Mouse (Mus musculus) fibroblast of lung, adult 2 months (primary cell): Measurements from ENCODE around the gene Elf2.
"Not testable (repeated sequence)": the region's sequence is repeated elsewhere in the genome, so short reads cannot be mapped to it uniquely, and the experiment has no call there.

Experiments used
- DNase-seq: peaks from one replicate; pipeline ENCODE4 v3.0.0-alpha.2; 2011; ENCODE audit warnings: low read depth

The Elf2 gene

DNA sequence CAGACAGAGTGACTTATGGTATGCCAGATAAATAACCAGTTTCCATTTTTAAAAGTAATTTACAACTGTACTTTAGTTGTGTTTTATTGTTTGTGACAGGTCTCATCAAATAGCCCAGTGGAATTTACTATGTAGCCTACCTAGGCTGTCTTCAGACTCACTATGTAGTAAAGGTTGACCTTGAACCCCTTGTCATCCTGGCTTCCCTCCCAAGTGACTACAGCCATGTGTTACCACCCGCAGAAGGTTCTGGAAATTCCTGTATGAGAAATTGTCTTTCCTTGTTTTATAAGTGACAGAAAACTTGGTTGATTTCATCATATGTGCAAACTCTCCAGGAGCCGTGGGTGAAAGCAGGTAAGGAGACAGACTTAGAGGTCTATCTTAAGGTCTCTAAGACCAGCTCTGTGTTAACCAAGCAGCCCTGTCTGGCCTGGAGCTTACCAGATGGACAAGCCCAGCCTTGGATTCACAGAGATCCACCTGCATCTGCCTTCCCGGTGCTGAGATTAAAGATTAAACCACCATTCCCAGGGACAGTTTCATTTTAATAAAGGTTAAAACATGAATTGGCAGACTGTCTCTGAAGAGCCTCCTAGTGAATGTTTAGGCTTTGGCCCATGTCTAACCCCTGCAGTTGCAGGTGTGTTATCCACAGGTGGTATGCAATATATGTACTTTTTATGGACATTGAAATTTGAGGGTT is 108.1 kb downstream of the Elf2 start:
- DNase-seq: no peak

DNA sequence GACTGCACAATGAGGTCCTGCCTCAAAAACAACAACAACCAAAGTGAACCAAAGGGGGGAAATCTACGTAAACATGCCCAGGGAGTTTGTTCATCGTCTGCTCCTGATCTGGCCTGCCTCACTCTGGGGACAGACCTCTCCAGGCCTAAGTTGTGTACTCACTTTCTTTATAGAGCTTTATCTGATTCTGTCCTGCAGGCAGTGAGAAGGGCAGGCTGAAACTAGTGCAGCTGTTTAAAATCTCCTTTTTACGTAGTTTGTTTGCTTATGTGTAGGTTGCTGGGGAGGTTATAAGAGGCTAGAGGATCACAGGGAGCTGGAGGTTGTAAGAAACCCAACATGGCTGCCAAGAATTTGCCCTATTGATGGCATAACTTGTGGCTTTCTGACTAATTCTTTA is 109.0 kb downstream of the Elf2 start:
- no peak for DNase-seq

DNA sequence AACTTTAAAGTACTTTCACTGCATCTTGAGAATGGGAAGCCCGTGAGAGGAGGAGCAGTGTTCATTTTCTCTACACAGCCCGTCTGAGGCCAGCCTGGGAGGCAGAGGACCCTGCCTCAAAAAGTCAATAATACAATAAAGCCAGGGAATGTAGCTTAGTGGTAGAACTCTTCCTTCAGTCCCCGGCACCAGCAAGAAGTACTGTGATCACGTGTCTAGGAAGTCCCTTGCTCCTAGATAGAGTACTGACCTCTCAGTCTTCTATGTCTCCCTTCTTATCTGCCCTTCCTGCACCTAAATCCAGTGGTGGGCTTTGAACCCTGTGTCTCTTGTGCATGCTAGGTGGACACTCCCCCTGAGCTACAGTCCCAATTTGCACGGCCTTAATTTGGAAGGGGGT is 109.6 kb downstream of the Elf2 start:
- no peak for DNase-seq

DNA sequence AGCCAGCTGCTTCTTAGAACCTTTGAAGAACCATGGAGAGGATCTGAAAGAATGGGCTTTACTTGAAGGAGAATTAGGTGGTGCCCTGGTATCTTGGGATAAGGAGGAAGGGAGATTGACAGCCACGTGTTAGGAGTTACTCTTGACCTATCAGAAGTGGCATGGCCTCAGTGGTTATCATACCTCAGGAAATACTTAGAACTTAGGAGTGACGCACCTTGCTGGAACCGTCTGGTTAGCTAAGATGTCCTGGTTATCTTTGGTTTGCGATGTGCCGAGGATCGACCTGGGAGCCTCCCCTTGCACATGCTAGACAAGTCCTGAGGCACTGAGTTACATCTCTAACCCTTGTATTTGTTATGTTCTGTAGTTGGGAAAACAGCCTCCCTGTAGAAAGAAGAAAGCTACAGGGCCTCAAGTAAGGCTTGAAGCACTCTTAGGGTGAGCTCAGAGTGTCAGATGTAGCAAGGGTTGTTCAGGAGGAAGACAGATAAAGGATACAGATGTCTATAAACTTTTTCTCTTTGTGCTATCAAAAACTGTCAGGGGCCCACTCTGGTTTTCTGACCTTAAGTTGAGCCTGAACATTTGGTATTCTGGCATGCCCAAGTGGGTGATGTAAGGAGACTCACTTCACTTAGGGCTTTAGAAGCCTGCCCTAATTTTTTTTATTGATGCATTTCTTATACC is 110.2 kb downstream of the Elf2 start:
- DNase-seq: no peak

DNA sequence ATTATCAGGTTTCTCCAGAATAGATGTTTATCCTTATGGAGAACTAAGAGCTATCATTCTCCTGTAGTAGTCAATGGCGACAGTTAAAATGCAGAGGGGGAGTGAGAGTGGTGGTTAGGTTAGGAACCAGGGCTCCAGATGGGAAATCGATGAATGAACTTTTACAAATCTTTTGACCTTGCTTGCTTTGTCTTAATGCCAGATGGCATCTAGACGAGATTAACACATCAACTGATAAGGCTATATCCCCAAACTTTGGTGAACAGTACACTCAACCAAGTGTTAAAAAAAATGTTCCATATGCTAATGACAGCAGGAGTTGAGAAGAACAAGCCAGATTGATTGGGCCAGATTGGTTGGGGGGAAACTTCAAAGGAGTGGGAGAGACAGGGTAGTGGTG is 111.2 kb downstream of the Elf2 start:
- no peak for DNase-seq

DNA sequence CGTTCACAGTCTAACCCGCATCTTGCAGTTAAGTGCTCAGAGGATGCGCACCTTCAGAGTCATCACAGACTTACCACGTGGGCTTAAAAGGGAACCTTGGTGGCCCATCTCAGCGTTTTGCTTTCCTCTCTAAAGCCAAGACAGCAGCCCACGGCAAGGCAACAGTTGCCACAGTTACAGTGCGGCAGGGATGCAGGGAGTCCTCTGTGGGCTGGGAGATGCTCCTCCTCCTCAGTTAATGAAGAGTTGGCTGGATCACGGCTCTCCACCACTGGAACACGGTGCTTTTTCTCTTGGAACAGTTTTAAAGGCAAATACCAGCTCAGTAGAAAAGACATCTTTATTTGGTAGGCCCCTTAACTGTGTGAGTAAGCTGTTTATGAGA is 111.7 kb downstream of the Elf2 start:
- DNase-seq: no peak

DNA sequence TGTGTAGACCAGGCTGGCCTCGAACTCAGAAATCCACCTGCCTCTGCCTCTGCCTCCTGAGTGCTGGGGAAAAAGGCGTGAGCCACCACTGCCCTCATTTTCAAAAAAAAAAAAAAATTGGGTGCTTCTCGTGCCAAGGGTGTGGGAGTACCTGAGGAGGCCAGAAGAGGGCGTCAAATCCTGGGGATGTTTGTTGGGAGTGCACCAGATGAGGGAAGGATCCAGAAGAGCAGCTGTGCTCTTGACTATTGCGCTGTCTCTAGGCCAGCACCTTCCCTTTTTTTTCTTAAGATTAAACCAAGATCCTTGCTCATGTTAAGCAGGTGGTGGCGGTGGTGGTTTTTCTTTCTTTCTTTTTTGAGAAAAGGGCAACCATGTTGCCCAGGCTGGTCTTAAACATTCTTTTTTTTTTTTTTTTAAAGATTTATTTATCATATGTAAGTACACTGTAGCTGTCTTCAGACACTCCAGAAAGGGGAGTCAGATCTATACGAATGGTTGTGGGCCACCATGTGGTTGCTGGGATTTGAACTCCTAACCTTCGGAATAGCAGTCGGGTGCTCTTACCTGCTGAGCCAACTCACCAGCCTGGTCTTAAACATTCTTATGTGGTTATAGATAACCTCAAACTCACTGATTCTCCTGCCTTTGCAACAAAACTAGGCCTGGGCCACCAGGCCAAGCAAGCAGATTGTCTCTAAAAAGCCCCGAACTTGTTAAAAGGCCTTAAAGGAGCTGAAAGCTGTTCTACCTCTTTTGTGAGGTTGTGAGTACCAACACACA is 112.2 kb downstream of the Elf2 start:
- DNase-seq: no peak

DNA sequence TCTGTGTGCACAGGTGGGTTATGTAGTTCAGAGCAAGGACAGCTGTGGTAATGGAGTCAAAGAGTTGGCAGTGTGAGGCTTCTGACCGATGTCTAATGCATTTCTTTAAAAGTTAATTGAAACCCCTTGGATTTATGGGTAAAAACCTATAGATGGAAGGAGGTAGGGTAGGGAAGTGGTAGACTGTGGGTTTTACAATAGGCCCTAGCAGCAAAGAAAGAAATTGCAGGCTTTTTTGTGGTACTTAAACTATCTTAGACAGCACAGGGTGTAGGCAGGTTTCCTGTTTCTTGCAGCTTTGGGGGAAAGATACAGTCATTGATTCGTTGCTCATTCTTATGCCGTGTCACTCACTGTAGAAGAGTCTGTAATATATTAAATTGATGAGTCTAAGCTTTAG is 113.9 kb downstream of the Elf2 start:
- DNase-seq: no peak

DNA sequence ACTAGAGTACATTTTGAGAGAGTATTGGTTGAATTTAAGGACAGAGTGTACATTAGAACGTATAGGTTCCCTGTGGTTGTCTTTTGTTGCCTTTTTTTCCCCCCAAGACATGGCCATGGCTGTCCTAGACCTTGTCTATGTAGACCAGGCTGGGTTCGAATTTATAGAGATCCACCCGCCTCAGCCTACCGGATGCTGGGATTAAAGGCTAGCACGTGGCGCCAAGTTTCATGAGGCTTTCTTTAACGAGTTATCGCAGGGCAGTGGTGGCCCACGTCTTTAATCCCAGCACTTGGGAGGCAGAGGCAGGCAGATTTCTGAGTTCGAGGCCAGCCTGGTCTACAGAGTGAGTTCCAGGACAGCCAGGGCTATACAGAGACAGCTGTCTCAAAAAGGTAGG is 114.5 kb downstream of the Elf2 start:
- no peak for DNase-seq

DNA sequence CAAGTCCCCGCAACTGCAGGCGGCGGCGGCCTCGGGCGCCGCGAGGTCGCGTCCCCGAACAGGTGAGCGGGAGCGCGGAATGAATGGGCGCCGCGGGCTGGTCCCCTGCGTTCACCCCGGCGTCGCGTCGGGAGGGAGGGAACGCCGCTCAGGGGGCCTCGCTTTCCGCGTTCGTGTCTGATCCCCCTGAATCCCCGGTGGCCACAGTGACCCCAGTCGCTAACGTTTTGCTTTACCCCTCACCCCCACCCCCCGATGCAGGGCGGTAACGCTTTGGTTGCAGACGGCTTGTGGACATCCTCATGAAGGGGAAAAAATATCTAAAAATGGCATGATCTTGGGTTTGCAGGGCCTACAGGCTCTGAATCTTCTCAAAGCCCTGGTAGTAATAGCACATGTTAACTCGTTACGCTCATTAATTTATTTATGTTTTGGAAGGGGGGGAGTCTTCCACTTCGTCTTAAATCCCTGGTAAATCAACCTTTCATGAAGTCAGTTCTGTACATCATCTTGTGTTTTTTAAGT is 115.2 kb downstream of the Elf2 start:
- no peak for DNase-seq

DNA sequence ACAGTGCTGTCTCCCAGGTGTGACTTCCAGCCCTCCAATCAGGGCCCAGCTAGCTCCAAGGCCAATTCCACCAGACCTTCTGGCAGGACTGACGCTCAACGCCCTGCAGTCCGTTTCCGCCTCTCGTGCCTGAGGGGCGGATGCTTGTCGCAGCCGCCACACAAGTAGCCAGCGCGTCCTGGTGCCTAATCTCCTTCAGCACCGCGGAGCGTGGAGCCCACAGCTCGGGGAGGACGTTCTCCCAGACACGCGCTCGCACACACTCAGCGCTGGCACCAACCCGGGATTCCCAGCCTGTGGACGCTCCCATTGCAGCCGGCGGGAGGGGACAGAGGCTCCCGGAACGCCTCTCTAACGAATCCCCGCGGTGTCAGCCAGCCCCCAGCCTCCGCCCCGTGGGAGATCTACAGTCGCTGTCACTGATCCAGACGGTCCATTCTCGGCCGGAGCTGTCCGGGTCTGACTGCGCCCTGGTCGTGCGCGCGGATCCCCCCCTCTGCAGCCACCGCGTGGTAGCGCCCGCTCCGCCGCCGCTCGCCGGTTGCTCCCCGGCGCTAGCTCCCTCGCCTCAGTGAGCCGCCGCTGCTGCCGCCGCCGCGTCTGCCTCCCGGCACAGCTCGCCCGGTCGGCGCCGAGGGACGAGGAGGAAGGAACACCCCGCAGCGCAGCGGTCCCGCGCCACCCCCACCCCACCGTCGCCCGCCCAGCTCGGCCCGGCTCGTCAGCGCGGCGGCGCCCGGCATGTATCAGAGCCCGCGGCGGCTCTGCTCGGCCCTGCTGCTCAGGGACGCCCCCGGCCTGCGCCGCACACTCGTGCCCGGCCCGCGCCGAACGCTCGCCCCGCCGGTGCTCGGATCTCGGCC is 115.9 kb downstream of the Elf2 start, which contains the start of gene Noct:
TSS of gene Noct (plus strand) at position 85 of the 863 bp plus-strand sequence.
- DNase-seq: peak; percentile 61

DNA sequence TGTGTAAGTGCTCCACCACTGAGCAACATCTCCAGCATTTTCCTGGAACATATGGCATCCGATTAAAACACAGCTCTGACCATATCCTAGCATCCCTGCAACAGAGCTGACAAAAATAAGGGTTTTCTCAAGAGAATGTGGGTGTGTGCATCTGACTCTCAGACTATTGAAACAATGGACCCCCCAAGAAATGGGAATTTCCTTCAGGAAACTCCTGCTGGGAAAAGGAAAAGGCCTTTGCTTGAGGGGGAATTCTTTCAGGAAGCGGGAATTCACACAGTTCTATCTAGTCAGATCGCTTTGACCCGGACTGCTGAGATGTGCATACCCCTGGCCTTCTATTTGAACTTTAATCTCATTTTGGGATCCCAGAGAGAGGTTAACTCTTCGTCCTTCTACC is 116.9 kb downstream of the Elf2 start:
- no peak for DNase-seq

DNA sequence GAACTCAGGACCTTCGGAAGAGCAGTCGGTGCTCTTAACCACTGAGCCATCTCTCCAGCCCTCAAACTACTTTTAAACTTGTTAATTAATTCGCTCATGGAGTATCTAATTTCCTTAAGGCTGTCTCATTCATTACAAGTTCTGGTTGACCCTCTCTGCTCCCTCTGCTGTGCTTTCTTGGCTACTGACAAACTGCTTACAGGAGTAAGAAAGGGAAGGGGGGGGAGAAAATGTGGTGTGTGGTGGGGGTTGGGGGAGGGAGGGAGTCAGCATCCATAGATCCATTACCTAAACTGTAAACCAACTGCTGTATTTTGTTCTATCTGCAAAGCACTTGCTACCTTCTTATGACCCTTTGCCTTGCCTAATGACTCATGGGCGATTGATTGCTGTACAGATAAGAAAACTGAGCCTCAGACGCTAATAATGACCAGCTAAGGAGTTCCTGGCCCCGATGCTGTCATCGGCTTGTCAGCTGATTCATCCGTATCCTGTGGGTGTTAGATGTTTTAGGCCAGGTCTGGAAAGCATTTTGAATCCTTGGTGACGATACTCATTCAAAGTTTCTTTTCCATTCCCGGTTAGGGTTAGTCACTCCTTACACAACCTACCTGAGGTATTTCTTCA is 117.5 kb downstream of the Elf2 start:
- peak; percentile 71 for DNase-seq

DNA sequence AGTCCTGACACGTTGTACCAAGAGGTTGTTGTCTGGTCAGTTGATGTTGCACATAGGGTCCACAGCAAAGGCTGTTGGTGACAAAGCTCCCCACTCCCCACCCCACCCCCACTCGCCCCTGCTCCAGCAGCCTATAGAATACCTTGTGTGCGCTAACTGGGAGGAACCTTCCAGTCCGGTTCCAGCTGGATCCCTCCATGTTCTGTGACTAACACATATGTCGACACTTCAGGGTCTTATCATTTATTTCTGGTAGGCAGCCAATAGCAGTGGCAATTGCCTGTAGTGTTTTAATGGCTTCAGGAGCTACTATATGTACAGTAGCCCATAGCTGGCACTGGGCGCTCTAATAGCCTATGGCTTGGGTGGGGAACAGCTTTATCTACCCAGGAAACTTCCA is 118.2 kb downstream of the Elf2 start:
- DNase-seq: no peak

DNA sequence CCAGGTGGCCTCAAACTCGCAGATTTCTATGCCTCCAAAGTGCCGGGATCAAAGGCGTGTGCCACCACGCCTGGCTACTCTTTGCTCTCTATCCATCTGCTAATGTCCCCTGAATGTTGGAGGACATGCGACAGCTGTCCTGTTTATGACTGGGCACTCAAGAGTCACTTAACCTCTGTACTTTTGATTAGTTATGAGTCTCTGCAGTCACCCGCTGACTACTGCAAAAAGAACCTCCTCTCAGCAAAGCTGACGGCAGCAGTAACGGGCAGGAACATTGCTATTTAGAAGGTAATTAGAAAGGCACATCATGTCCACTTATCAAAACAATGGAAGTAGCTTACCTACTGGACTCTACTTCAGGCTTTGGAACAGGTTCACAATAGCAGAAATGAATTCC is 118.6 kb downstream of the Elf2 start:
- DNase-seq: no peak

DNA sequence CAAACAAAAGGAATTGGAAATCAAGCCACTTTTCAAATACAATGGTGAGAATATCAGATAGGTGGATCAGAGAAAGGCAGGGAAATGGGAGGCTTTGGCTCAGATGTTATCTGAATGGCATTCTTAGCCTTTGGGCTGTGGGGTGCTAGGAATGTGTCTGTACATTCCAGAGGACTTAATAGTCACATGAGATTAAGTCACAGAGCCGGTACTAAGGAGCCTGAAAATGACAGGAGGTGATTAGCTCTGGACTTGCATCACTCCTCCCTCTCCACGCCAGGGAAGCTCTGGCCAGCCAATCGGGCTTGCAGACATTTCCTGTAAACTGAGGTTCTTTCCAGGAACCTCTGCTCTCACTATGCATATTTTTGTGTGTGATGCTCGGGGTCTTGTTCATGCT is 119.6 kb downstream of the Elf2 start:
- DNase-seq: no peak

DNA sequence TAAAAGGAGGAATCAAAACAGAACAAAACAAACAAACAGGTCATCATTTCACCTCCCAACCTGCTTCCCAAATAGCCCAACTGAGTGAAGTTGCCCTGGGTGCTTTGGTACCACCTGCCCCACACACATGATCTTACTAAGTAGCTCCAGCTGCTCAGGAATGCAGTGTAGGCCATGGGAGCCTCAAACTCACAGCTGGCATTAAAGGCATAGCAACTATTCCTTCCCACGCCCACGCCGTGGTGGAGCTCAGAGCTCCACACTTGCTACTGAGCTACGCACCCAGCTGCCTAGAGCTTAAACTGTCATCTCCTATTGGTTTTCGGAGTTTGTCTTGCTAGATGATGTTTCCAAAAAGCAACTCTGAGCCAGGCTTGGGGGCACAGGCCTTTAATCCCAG is 121.2 kb downstream of the Elf2 start:
- DNase-seq: no peak

DNA sequence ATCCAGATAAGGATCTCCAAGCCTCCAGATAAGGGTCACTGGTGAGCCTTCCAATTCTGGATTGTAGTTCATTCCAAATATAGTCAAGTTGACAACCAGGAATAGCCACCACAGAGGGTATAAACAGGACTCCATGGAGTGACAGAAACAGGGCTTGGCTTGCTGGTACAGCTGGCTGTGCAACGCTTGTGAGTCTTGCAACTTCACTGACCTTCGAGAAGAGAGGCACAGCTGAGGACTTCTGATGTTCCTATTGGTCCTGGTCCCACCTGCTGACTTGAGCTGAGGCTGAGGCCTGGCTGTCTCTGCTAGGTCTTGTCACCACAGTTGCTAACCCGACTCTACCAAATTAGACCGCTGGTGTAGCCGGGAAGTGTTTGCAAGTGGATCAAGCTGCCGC is 122.1 kb downstream of the Elf2 start:
- not testable (repeated sequence) for DNase-seq

DNA sequence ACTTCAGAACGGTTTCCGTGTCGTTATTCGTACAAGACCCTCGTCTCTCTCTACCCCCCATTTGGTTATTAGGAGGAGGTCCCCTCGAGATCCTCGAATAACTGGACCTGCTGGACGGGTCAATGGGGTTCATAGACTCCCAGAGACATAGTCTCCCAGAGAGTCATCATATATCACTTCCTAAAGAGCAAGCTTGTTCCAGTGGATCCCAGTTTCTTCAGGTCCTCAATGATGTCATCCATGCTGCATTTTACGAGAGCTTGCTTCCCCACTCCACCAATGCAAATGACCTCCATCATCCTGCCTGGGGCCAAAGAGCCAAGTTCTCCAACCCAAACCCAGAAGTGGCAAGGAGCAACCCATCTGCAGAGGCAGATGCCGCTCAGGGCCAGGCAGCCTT is 124.1 kb downstream of the Elf2 start:
- not testable (repeated sequence) for DNase-seq

DNA sequence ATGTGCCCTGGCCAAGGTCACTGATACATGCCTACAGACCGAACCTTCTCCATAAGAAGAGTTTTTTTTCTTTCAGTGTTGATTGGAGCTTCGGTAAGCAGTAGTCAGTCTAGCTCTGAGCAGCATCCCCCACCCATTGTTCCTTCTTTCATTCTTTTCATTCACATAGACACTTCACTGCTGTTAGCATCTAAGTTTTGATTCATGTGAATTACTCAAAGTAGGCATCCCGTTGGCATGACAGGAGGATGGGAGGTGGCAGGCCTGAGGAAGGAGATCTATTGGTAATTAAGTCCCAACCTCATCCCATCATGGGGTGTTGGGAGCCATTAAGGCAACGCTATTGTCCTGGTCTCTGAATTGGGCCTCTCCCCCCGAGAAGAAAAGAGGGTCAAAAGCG is 124.8 kb downstream of the Elf2 start:
- DNase-seq: no peak

DNA sequence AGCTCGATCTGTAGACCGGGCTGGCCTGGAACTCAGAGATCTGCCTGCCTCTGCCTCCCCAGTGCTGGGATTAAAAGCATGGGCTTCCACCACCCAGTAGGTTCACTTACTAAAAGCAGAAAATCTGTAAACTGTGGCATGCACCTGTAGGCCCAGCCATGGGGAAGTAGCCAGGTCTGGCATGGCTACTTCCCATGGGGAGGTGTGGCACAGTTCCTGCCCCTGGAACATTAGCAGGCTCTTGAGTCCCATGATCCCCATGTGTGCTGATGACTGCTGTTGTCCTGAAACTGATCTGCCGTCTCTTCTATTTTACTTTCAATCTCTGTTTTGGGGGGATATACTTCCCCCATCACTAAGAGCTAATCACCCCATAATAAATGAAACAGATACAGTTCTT is 127.4 kb downstream of the Elf2 start:
- no peak for DNase-seq
